Mouse (Mus musculus): ENCODE results near the gene Prrx2.

Prrx2 gene

DNA sequence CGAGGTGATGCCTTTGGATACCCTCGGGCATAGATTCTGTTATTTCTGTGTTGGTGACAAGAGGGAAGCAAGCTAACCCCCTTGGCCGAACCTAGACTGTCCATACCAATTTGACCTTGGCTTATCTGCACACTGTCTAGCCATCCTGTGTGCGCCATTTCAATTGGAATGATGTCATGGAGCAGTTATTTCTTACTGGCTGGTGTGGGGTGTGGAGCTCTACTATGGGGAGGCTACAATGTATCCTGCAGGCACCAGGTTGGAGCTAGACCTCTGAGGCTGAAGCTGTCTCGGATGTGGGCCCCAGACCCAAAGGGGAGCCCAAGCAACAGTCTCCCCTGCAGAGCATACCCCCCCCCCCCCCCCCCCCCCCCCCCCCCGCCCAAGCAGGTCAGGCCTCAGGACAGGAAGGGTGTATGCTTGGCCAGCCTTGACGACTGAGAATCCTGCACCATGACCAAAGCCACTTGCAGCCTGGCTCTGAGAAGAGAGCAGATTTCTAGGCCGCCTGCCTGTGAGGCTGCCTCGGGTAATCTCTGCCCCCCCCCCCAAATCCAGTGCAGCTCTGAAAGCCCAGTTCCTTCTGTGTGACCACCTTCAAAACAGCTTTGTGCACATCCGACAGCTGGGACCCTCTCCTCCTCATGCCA lies at the start of gene Prrx2:
Gene Prrx2, plus strand, starts transcription at position 600 of the 650 bp plus-strand sequence.
- no peak for DNase-seq

DNA sequence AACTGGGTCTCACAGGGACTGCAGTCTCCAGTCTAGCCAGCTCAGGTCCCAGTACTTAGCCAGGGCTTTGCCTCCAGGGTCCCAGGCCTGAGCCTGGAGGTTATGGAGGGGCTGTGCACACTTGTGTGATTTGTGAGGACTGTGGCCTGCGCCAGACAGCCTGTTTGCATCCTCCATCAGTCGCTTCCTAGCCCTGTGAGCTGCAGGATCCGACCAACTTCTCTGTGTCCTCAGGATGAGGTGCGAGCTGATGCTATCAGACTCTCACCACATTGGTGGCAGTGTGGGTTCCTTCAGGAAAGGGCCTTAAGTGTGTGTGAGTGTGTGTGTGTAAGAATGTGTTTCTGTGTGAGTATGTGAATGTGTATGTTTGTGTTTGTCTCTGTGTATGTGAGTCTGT lies 47.3 kb upstream of the Prrx2 start:
- no peak for DNase-seq

DNA sequence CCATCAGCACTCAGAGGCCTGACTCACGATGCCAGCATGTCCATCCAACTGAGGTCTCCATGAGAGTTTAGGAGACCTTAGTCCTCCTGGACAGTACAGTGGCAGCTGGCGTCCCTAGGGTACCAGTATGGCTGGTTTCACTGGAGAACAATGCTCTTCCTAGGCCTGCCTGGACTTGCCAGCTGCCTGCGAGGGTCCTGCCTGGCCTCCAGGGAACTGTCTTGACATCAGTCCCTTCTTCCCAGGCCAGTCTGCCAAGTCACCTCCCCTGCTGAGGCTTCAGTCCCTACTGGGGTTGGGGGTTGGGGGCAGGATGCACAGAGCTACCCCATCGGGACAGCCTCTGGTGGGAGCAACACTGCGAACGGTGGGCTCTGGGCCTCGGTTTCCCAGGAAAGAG lies 42.7 kb upstream of the Prrx2 start:
- no peak for DNase-seq

DNA sequence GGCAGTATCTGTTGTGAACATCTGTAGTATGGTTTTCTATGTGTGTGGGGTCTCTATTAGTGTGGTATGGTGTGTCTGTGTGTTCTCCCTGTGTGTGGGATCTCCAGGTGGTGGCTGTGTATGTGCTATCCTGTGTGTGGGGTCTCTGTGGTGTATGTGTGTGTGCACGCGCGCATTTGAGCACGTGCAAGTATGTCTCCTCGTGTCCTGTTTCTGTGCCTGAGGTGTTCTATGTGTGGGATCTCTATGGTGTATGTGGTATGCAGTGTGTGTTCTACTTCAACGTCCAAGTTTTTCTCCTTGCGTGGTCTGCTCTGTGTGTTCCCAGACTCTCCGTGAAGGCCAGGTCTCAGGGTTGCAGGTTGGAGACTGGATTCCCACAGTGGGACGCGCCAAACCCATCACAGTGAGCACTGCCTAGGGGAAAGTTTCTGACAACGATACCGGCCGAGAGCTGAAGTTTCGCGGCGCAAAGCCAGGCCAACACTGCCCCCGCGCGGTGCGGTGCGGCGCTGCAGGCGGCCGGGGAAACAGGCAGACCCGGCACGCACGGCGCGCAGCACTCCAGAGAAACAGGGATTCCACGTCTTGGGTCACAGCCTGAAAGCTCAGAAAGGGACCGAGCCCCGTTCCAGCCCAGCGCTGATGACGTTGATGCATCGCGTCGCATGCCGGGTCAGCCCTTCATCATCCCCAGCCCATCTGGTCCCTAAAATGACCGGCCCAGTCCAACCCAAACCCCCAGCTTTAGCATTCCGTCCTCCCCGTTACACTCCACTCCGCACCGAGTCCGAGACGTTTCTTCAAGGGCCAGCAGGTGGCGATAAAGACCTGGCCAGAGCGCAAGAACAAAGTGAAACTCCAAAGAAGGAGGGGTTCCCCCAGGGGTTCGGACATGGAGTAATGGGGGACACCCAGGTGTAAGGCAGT lies 40.3 kb upstream of the Prrx2 start:
- DNase-seq = peak; percentile 97

DNA sequence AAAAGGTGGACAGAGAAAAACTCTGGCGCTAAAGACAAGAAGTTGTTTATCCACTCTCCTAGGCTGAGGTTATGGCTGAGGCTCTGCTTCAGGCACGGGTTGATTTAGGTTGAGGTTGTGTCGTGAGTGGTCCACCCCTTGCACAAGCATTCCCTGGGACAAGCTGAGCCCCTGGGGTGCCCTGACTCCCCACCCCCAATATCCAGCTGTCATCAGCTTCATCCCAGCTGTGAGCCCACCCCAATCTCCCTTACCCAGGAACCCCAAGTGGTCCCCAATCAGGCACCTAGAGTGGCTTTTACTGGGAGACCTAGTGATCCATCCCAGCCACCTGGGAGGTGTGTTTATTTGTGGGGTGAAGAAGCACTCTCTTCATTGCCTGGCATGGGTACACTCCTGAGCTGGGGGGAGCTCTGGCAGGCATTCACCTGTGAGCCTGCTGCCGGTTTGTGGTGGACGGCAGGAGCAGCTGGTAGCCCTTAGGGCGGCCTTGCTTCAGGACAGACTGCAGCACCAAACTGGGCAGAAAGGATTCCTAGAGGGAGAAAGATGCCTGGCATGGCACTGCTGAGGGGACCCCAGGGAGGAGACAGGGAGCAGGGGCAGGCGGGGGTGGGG lies 39.4 kb upstream of the Prrx2 start:
- DNase-seq = no peak

DNA sequence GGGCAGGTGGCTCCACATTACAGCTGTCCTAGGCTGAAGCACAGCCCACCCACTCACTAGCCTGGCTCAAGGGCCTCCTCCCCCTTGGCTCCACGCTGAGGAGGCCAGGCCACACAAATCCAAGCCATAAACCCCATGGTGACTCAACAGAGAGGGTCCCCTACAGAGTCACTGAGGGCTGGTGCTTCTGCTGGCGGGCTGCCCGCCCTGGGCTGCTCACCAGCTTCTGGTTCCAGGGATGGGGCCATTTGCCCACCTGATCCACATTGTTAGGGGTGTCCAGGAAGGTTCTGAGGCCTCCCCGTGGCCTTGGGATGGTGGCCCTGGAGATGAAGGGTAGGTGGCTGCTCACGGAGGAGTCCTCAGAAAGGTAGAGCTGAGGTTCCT lies 38.9 kb upstream of the Prrx2 start:
- DNase-seq = no peak

DNA sequence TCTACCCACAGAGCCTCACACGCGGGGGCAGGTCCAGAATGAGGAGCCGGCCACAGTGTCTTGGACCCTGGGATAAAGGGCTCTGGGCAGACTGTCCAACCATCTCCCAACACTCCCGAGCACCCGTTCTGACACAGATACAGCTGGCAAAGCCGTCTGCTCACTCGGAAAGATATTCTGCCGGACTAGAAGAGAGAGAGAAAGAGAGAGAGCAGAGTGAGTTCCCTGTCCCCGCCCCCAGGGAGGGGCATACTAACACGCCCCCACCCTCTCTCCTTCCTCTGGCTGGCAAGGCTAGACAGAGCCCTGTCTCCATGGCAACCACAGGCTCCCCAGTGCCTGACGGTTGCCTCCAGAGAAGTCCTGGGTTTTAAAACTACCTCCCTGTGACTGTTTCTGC lies 38.4 kb upstream of the Prrx2 start:
- DNase-seq = peak; percentile 39

DNA sequence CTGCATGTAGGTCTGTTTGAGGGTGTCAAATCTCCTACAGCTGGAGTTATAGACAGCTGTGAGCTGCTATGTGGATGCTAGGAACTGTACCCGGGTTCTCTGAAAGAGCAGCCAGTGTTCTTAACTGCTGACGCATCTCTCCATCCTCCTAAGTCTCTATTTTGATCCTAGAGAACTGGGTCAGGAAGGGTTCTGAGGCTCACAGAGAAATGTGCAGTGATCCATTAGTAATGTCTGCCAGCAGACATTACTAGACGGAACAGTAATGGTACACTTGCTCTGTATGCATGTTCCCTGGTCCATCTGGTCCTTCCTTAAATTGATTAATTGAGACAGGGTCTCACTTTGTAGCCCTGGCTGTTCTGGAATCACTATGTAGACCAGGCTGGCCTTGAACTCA lies 35.3 kb upstream of the Prrx2 start:
- DNase-seq = no peak

DNA sequence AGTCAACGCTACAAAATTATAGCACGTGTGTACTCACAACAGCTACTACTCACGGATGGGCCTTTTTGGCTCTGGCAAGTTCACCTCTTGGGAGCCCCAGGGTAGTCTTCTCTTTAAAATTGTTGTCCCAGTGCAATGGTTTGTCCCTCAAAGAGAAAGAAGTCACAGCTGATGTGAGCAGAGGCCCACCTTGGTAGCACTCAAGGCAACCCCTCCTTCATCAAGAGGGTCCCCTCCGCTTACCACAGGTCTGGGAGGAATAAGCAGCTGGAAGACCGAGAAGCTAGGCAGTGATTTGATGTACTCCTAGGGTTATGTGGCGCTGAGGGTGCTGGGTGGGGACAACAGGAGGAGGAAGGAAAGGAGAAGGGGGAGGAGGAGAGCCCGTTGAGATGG lies 34.1 kb upstream of the Prrx2 start:
- no peak for DNase-seq

DNA sequence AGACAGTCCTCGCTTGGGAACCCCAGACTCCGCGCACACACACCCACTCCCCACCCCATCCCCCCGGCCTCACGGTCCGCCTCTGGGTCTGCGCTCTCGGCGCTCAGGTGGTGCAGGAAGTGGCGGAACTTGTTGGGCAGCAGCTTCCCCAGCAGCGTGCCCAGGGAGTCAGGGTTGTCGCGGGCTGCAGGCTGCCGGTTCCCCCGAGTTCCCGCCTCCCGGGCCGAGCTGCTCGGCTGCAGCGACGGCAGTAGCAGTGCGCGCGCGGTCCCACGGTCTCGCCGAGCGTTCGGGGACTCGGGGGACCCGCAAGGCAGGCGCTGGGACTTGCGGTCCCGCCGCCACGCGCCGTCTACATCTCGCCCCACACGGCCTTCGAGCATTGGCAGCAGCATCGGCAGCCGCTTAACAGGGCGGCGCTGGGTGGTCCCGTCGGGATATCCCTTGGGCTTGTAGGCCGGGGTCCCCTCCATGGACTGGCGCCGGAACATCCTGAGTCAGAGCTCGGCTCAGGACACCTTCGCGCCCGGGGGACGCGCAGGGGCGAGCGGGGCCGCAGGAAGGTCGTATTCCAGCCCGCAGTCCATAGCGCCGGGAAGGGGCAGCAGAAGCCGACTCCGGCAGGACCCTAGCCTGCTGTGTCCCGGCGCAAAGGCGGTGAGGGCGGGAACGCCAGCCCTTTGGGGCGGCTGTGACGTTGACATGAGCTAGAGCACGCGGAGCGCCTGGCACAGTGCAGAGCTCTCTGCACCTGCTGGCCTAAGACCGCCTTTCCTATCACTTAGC lies 33.5 kb upstream of the Prrx2 start:
- no peak for DNase-seq

DNA sequence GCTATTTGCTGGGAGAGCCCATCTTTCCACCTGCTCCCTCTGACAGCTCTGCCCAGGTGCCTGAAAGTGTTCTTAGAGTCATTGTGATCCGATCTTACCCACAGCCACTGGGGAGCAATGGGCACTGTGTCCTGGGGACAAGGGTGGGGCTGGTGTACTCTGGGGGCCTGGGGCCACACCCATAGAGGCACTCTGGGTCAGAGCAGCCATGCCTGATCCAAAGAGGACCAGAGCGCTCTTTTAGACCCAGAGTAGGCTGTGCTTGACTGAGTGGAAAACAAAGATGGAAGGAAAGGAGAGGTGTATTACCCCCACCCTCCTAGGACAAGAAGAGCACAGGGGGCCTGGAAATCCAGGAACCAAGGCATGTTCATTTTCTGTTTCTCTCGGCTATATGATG lies 31.2 kb upstream of the Prrx2 start, which contains the start of gene 1700001O22Rik:
Gene 1700001O22Rik, minus strand, starts transcription at position 58 of the 400 bp plus-strand sequence.
- no peak for DNase-seq

DNA sequence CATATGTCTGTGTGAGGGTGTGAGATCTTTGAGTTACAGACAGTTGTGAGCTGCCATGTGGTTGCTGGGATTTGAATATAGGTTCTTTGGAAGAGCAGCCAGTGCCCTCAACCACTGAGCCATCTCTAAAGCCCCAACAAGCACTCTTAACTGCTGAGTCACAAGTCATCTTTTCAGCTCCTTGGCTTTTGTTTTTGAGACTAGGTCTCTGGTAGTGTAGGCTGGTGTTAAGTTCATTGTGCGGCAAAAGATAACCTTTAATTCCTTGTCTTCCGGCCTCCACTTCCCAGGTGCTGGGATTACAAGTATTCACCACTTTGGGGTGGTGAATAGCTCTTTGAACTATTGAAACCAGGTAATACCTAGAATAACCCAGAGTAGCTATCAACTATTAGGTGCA lies 28.8 kb upstream of the Prrx2 start:
- DNase-seq = no peak

DNA sequence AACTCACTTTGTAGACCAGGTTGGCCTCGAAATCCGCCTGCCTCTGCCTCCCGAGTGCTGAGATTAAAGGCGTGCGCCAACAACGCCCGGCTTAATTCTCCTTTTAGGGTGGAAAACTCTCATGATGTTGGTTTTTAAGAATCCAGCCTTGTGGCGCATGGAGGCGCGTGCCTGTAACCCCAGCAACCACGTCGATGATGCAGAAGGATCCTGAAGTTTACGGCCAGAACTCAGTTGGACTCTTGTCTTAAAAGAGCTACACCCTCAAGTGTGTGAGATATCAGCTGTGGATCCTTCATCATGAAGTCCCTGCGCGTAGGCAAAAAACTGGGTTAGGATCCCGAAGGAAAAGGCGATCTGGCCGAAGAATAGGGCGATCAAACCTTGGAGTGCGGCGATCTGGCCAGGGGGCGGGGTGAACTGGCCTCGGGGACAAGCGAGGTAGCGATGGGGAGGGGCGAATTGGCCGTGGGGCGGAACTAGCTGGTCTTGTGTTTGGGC lies 27.6 kb upstream of the Prrx2 start:
- DNase-seq = no peak

DNA sequence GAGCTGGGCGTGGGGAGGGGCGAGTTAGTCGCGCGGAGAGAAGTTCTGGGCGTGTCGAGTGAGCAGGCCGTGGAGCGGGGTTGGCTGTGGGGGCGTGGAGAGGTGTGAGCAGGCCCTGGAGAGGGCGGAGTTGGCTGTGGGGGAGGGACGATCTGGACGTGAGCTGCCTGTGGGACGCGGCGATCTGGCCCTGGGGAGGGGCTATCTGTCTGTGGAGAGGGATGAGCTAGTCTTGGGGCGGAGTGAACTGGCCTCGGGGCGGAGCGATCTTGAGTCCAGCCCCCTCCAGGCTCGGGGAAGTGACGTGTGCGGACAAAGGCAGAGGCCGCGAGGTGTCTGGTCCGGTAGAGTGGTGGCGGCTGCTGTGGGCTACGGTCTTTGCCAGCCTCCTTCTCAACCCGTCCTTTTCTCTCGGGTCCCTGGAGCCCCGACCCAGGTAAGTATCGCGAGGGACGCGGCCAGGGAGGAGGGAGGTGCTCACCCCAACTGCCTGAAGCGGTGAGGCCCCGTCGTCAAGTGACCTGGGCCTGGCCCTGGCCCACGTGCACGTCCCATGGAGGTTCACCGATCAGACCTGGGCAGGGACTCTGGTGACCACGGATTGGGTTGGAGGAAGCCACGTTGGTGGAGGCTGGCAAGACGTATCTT lies 27.0 kb upstream of the Prrx2 start, which contains the start of gene Ntmt1:
Gene Ntmt1, plus strand, starts transcription at position 179 of the 648 bp plus-strand sequence.
- peak; percentile 94 for DNase-seq

DNA sequence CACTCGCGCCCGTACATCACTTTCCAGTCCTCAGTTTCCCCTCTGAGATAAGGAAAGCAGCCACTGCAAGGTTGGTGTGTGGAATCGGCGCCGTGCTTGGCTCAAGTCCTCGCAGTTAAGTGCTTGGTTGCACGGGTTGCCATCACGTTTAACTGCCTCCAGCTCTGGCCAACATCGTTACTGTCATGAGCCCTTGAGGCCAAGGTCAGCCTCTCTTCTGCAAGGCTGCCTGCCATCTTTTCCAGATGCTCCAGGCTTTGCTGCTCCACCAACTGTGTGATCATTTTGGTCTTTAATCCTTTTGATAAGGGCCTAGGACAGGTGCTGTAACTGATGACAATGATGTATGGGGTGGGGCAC lies 26.5 kb upstream of the Prrx2 start:
- DNase-seq = no peak

DNA sequence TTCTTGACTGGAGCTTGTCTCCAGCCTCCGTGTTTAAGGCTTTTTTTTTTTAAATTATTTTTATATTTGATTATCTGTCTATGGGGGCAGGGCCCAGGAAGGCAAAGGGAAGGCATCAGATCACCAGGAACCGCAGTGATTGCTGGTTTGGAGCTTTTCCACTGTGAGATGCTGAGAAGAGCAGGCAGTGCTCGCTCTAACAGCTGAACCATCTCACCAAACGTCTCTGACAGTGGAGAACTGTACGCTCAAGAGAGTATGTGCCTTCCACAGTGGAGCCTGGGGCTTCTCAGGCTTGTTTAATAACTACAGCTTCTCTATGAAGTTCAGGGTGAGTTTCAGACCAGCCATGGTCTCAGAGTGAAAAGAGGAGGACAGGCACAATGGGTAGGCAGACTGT lies 25.3 kb upstream of the Prrx2 start:
- DNase-seq = no peak

DNA sequence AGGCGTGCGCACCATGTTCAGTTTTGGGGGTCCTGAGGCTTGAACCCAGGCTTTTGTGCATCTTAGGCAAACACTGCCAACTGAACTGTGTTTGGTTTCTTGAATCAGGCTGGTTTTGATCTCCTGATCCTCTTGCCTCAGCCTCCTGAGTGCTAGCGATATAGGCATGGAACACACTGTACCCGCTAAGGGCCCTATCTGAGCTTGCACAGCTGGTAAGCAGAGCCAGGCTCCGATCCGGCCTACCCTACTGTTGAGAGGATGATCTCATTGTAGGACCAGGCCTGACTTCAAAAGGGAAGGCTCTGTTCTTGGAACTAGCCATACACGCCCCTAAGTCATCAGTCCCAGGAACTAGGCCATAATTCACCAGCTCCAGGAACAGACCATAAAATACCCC lies 24.2 kb upstream of the Prrx2 start:
- no peak for DNase-seq

DNA sequence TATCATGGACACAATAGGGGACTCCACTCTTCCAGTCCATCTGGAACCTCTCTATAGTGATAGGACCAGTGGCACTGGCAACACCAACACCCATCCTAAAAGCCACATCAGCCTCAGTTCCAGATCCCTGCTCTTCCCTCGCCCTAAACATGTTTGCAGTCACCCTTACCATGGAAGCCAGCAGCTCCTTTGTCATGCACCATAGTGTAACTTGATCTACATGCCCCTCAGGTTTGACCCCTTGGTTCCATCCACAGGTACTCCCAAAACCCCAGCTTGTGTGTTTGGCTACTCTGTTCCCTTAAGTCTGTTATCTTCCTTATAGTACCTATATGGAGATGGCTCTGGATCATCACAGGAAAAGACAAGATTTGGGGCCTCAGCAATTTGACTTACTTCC lies 18.4 kb upstream of the Prrx2 start:
- DNase-seq = no peak

DNA sequence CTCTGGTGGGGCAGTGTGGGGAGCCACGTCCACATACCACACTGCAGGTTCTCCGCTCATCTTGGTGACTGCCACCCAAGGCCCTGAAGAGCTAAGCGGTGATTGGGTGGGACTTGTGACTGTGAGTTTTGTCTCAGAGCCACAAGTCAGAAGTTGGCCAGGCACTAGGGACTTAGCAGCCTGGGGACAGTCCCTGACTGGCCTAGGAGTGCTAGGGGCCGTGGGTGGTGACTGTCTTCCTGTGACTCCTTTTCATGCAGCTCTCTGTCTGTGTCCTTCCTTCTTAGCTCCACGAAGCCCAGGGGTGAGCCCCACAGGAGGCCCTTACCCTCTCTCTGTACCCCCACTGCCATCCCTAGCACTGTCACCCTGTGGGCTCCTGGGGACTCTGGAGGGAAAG lies 14.9 kb upstream of the Prrx2 start:
- no peak for DNase-seq

DNA sequence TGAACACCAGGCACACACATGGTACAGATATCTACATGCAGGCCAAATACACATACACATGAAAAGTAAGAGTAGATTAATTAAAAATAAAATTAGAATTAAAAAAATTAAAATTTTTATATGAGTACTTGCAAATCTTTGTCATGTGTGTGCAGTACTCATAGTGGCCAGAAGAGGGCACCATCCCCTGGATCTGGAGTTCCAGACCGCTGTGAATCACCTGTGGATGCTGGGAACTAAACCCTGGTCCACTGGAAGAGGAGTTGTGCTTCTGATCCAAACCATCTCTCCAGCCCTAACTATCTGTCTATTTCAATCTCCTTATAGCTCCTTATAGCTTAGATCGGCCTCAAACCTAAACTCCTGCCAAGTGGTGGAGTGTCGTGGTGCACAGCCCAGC lies 13.7 kb upstream of the Prrx2 start:
- no peak for DNase-seq

DNA sequence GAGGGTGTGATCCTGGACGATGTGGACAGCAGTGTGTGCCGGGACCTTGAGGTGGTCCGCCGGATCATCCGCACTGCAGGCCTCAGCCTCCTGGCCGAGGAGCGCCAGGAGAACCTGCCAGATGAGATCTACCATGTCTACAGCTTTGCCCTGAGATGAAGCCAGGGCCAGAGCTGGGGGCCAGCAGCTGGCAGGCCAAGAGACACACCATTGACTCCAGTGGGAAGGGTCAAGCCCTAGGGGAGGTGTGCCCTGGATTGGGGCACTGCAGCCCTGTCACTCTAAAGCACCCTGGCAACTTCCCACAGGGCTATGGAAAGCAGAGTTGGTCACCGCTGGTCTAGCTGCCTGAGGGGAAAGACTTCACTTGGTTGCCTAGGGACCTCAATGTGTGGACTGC lies 12.3 kb upstream of the Prrx2 start:
- DNase-seq = no peak

DNA sequence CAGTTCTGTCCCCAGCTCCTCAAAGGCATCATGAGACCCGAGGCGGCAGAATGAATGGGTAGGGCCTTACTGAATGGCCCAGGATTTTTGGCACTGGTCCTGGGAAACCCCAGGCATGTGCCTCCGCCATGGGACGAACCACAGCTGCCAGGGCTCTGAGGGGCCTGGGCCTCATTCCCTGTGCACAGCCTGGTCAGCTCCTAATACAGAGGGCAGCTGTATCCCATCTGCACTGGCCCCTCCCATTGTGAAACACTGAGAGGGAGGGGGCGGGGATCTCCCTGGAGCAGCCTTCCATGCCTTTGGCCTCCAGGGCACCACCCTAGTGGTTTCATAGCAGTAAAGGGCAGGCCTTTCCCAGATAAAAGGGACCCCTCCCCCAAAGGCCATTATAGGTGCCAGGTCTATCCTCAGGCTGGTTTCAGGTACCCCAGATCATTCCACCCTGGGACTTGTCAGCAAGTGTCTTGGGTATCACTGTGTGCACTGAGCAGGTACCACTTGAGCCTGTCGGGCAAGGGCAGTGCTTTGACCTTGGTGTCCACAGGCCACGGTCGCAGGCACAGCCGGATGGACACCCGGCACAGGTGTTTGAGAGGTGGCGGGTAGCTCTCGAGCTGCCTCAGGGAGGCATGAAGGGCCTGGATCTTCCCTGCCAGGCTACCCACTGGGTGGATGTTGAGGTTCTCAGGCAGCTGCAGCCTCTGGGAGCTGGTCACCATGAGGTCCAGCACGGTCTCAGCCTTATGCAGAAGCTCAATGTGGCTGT lies 11.2 kb upstream of the Prrx2 start:
- DNase-seq = no peak

All from cerebellum, adult 8-10 months (tissue).